Mouse (Mus musculus) limb, embryonic 10.5 days (tissue): ENCODE data around the gene Mtg2. TPM values are rescaled to one million over a fixed set of nuclear protein-coding genes. Genes with fewer than 3 reads are reported as not detected.

Experiments
- polyA plus RNA-seq: library from polyadenylated mRNA; unstranded; fragments of >200 nt; fragmentation: Nextera tagmentation; extraction: Ambion mirVana; gene quantifications from 2 replicates; pipeline ENCODE4 v1.2.1, GENCODE M21; 2016

Mtg2 gene
- polyA plus RNA-seq, 1 experiment from 2014 or later, result 32.1 TPM

Other genes starting within 250 kb of the Mtg2 start
- gene Taf4, start 93.9 kb upstream of the Mtg2 start, polyA plus RNA-seq, result 2.7 and 3.3 TPM in 2 replicates
- 8.1 and 9.1 TPM in 2 replicates for gene Lsm14b, start 45.6 kb upstream of the Mtg2 start, polyA plus RNA-seq
- 868 and 947 TPM in 2 replicates for gene Psma7, start 28.2 kb upstream of the Mtg2 start, polyA plus RNA-seq
- gene Ss18l1, start 28.1 kb upstream of the Mtg2 start, polyA plus RNA-seq, result 5.8 and 7.4 TPM in 2 replicates
- gene Hrh3, start 33.9 kb downstream of the Mtg2 start, polyA plus RNA-seq, result not detected in 2 replicates
- 18.5 and 25.6 TPM in 2 replicates for gene Osbpl2, start 48.7 kb downstream of the Mtg2 start, polyA plus RNA-seq
- gene Adrm1, start 100.9 kb downstream of the Mtg2 start, polyA plus RNA-seq, result 264 and 295 TPM in 2 replicates
- 18.1 and 18.2 TPM in 2 replicates for gene Lama5, start 155.3 kb downstream of the Mtg2 start, polyA plus RNA-seq
- gene Rps21, start 186.8 kb downstream of the Mtg2 start, polyA plus RNA-seq, result 530 and 637 TPM in 2 replicates
- gene Cables2, start 202.9 kb downstream of the Mtg2 start, polyA plus RNA-seq, result 14.6 and 16.4 TPM in 2 replicates
- gene Rbbp8nl, start 219.3 kb downstream of the Mtg2 start, polyA plus RNA-seq, result 0.50 and 0.78 TPM in 2 replicates